Mouse (Mus musculus) lung, postnatal 36 days (tissue): ENCODE measurements at regions not wholly inside any gene's neighbourhood (a gene's known extent, or its start where the extent isn't known, plus 50 kb on each side); places are given as distances from the start of the nearest gene placed in this dataset.

Experiments
- DNase-seq: peaks from one replicate; pipeline ENCODE4 v3.0.0; 2022; ENCODE audit warnings: mixed read lengths

- peak; percentile 8 for DNase-seq
Measured at GRCm38 (mm10) chr19:56105452-56106091, 181.4 kb upstream of the Habp2 start.

- no peak for DNase-seq
Measured at GRCm38 (mm10) chr19:56108796-56109195, 178.1 kb upstream of the Habp2 start.

- no peak for DNase-seq
Measured at GRCm38 (mm10) chr19:56115552-56116284, 171.2 kb upstream of the Habp2 start.

- DNase-seq, result no peak
Measured at GRCm38 (mm10) chr19:56116285-56116680, 170.7 kb upstream of the Habp2 start.

GRCm38 (mm10) chr19:56120723-56121122, 166.2 kb upstream of the Habp2 start:
- no peak for DNase-seq

- no peak for DNase-seq
Measured at GRCm38 (mm10) chr19:56122186-56122585, 164.8 kb upstream of the Habp2 start.

GRCm38 (mm10) chr19:56131556-56131955, 155.4 kb upstream of the Habp2 start:
- DNase-seq, result no peak

- DNase-seq, result no peak
Measured at GRCm38 (mm10) chr19:56132911-56133562, 153.9 kb upstream of the Habp2 start.

- DNase-seq, result no peak
Measured at GRCm38 (mm10) chr19:56133565-56133964, 153.4 kb upstream of the Habp2 start.

GRCm38 (mm10) chr19:56134081-56134818, 152.7 kb upstream of the Habp2 start:
- peak; percentile 65 for DNase-seq

- peak; percentile 58 for DNase-seq
Measured at GRCm38 (mm10) chr19:56135306-56135928, 151.5 kb upstream of the Habp2 start.

- no peak for DNase-seq
Measured at GRCm38 (mm10) chr19:56140540-56140939, 146.4 kb upstream of the Habp2 start.

- DNase-seq, result no peak
Measured at GRCm38 (mm10) chr19:56144221-56144620, 142.7 kb upstream of the Habp2 start.

- DNase-seq, result no peak
Measured at GRCm38 (mm10) chr19:56157120-56157519, 129.8 kb upstream of the Habp2 start.

- peak; percentile 61 for DNase-seq
Measured at GRCm38 (mm10) chr19:56162156-56162555, 124.8 kb upstream of the Habp2 start.

GRCm38 (mm10) chr19:56169133-56169997, 117.6 kb upstream of the Habp2 start:
- no peak for DNase-seq

GRCm38 (mm10) chr19:56169998-56170274, 117.0 kb upstream of the Habp2 start:
- DNase-seq, result no peak

- DNase-seq, result no peak
Measured at GRCm38 (mm10) chr19:56172454-56172853, 114.5 kb upstream of the Habp2 start.

- peak; percentile 71 for DNase-seq
Measured at GRCm38 (mm10) chr19:56176059-56176458, 110.9 kb upstream of the Habp2 start.

GRCm38 (mm10) chr19:56177231-56177745, 109.6 kb upstream of the Habp2 start:
- DNase-seq, result no peak

GRCm38 (mm10) chr19:56185756-56186155, 101.2 kb upstream of the Habp2 start:
- no peak for DNase-seq

- no peak for DNase-seq
Measured at GRCm38 (mm10) chr19:56189185-56189584, 97.8 kb upstream of the Habp2 start.
